Mouse (Mus musculus) bone marrow macrophage, adult 2 months (primary cell): Measurements from ENCODE around the gene Arl11.

Experiments
- CTCF ChIP-seq: IDR thresholded peaks from 2 replicates; pipeline ENCODE4 v1.5.1; 2012; ENCODE audit warnings: low read depth, mild to moderate bottlenecking, low read length, moderate library complexity
- POLR2A ChIP-seq: IDR thresholded peaks from 2 replicates; pipeline ENCODE4 v1.6.1; 2012; ENCODE audit warnings: mild to moderate bottlenecking, low read depth, low read length, borderline replicate concordance

DNA sequence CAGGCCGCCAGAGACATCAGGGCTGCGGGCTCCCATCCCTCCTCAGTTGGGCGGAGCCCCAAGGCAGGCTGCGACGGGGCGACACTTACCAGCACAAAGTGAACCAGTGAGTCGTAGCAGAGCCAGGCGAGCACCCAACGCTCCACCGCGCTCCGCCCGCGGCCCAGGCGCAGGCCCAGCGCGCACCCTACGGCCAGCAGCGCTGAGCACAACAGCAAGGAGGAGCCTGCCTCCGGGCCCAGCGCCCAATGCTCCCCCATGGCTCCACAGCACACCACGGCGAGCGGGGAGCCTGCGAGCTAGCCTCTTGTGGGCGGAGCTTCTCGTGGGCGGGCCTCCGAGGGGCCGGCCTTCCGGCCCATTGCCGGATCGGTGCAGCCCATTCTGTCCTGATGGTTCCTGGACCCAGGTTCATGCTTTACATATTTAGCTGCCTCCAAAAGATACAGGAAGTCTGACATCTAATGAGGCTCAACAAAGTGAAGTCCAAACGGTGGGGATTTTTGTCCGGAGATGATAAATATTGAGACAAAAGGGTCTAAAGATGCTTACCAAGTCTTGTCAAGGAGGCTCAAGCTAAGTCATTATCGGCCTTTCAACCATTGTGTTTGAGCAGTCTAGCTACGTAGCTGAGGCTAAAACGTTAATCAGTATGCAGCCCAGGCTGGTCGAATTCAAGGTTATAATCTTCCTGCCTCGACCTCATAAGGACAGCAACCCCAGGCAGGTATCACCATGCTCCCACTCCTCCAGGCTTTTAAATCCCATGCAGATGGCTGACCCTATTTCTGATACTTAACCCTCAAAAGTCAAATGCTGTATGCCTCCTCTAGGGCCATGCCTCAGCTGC lies 50.8 kb downstream of the Arl11 start, which contains the start of gene Ebpl:
- TF ChIP-seq CTCF (no peak), POLR2A (peak; percentile 6; the same call in 1 of the 2 replicates)
